Mouse (Mus musculus) olfactory bulb, adult 2 months (tissue): ENCODE results near the gene Col4a4.

Experiments used
- CTCF ChIP-seq: fragments of 200-500 bp; IDR thresholded peaks from 2 replicates; pipeline ENCODE4 v1.5.1; 2012; ENCODE audit warnings: low read depth, mild to moderate bottlenecking, low read length, moderate library complexity; ENCODE audit not compliant: insufficient read depth
- POLR2A ChIP-seq: fragments of 200-500 bp; IDR thresholded peaks from 2 replicates; pipeline ENCODE4 v1.6.1; 2012; ENCODE audit warnings: mild to moderate bottlenecking, low read depth, low read length, moderate library complexity; ENCODE audit not compliant: insufficient read depth

DNA sequence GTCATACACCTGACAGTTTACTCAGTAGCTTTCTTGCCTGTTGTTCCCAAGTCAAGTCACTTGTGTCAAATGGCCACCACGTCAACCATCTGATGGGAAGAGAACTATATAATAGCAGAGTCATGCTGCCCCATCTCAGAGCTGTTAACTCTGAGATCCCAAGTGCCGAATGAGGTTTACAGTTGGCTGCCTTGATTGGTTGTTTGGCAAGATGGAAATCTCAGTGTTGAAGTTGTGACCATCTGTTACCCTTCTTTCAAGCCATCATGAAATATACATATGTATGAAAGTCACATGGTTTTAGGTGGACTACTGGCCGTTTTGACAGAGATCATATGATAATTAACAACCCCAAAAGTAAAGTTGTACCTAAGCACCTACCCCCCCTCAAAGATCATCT lies 149.4 kb downstream of the Col4a4 start:
- TF ChIP-seq POLR2A = no peak
- TF ChIP-seq CTCF = no peak
